Mouse (Mus musculus) heart, adult 2 months (tissue): Measurements from ENCODE around the gene Ssh1.

Source experiments
- CTCF ChIP-seq: fragments of 200-600 bp; IDR thresholded peaks from 2 replicates; pipeline ENCODE4 v1.8.1; 2022; ENCODE audit warnings: antibody characterized with exemption, mild to moderate bottlenecking, moderate library complexity
- EP300 ChIP-seq: fragments of 200-500 bp; IDR thresholded peaks from 2 replicates; pipeline ENCODE4 v1.6.1; 2011; ENCODE audit warnings: low read depth, low read length, control low read depth; ENCODE audit not compliant: insufficient read depth

GRCm38 (mm10) chr5:113907786-113908567, 85.7 kb downstream of the Ssh1 start:
- no peak for TF ChIP-seq EP300
- TF ChIP-seq CTCF = peak; percentile 17; the same call in 1 of the 2 replicates
